Mouse (Mus musculus) stomach, embryonic 15.5 days (tissue): Measurements from ENCODE around the gene Zbtb18. TPM values are rescaled to one million over a fixed set of nuclear protein-coding genes. Genes with fewer than 3 reads are reported as not detected.

ENCODE experiments used
- ATAC-seq: fragments of 200-750 bp; cut with Nextera tagmentation; 2 replicates; pipeline ENCODE4 v1.8.0; 2017; ENCODE audit warnings: low read depth, moderate number of reproducible peaks, moderate TSS enrichment; ENCODE audit not compliant: insufficient read depth, low FRiP score
- H3K27ac ChIP-seq: fragments of 300-500 bp; sonication (generic); 2 replicates; pipeline ENCODE4 v1.5.1; 2015; ENCODE audit warnings: mild to moderate bottlenecking, inconsistent platforms
- H3K27me3 ChIP-seq: fragments of 300-500 bp; sonication (generic); replicated peaks from 2 replicates; pipeline ENCODE4 v1.6.1; 2015; ENCODE audit warnings: inconsistent platforms
- H3K36me3 ChIP-seq: fragments of 300-500 bp; sonication (generic); 2 replicates; pipeline ENCODE4 v1.6.1; 2015; ENCODE audit warnings: inconsistent platforms
- H3K4me1 ChIP-seq: fragments of 300-500 bp; sonication (generic); 2 replicates; pipeline ENCODE4 v1.6.1; 2015; ENCODE audit warnings: inconsistent platforms
- H3K4me2 ChIP-seq: fragments of 300-500 bp; sonication (generic); 2 replicates; pipeline ENCODE4 v1.6.1; 2015; ENCODE audit warnings: mild to moderate bottlenecking, inconsistent platforms
- H3K4me3 ChIP-seq: fragments of 300-500 bp; sonication (generic); replicated peaks from 2 replicates; pipeline ENCODE4 v1.5.1; 2015; ENCODE audit warnings: inconsistent platforms
- H3K9ac ChIP-seq: fragments of 300-500 bp; sonication (generic); 2 replicates; pipeline ENCODE4 v1.6.1; 2015; ENCODE audit warnings: inconsistent platforms
- H3K9me3 ChIP-seq: fragments of 300-500 bp; sonication (generic); 2 replicates; pipeline ENCODE4 v1.6.1; 2016; ENCODE audit warnings: inconsistent platforms
- WGBS: fragments of 180-500 bp; shearing (Covaris S2); methylation state at CpG from one replicate; pipeline ENCODE4 v1.1.7; 2015; 5-methylcytosine and 5-hydroxymethylcytosine counted together
- polyA plus RNA-seq: library from polyadenylated mRNA; unstranded; fragments of >200 nt; fragmentation: Nextera tagmentation; extraction: Ambion mirVana; gene quantifications from 2 replicates; pipeline ENCODE4 v1.2.1, GENCODE M21; 2015

Zbtb18 gene
- polyA plus RNA-seq, 1 experiment from 2014 or later = 2.7 TPM

GRCm38 (mm10) chr1:177440981-177441491 lies 1.1 kb upstream of the Zbtb18 start:
- peak overlapping the region; percentile 70 for H3K9ac ChIP-seq
- peak overlapping the region; percentile 99 for H3K27ac ChIP-seq
- peak overlapping the region; percentile 83 for H3K4me3 ChIP-seq
- no peaks in the 10 kb centered on the region for H3K27me3 ChIP-seq
- H3K4me2 ChIP-seq = peak overlapping the region; percentile 88
- no peaks in the 10 kb centered on the region for H3K36me3 ChIP-seq
- H3K4me1 ChIP-seq = peaks cover 4% of the 10 kb centered on the region; the same call in 1 of the 2 replicates
- WGBS = 1% methylated on average over 6 of the region's 6 CpGs
- H3K9me3 ChIP-seq = no peaks in the 10 kb centered on the region
- no peak for ATAC-seq

GRCm38 (mm10) chr1:177441492-177442195 lies 507 bp upstream of the Zbtb18 start:
- Histone ChIP-seq H3K9ac (peak overlapping the region; percentile 70), H3K4me1 (peaks cover 4% of the 10 kb centered on the region; the same call in 1 of the 2 replicates), H3K9me3 (no peaks in the 10 kb centered on the region), H3K36me3 (no peaks in the 10 kb centered on the region), H3K27me3 (no peaks in the 10 kb centered on the region), H3K4me2 (peak overlapping the region; percentile 88), H3K4me3 (peak overlapping the region; percentile 83), H3K27ac (peak overlapping the region; percentile 99)
- ATAC-seq = peak; percentile 99
- under 1% methylated on average over 76 of the region's 87 CpGs for WGBS

GRCm38 (mm10) chr1:177442821-177443723 lies 921 bp downstream of the Zbtb18 start:
- H3K9ac ChIP-seq = peak overlapping the region; percentile 80
- H3K4me1 ChIP-seq = peaks cover 4% of the 10 kb centered on the region; the same call in 1 of the 2 replicates
- no peak for ATAC-seq
- H3K9me3 ChIP-seq = no peaks in the 10 kb centered on the region
- peak overlapping the region; percentile 78 for H3K4me2 ChIP-seq
- H3K27ac ChIP-seq = peak overlapping the region; percentile 88
- H3K36me3 ChIP-seq = peaks cover 8% of the 10 kb centered on the region; the same call in 1 of the 2 replicates
- under 1% methylated on average over 51 of the region's 62 CpGs for WGBS
- peak overlapping the region; percentile 71 for H3K4me3 ChIP-seq
- no peaks in the 10 kb centered on the region for H3K27me3 ChIP-seq

GRCm38 (mm10) chr1:177443724-177444482 lies 1.8 kb downstream of the Zbtb18 start:
- peaks cover 10% of the 10 kb centered on the region; the same call in 1 of the 2 replicates for H3K36me3 ChIP-seq
- peaks cover 4% of the 10 kb centered on the region; the same call in 1 of the 2 replicates for H3K4me1 ChIP-seq
- H3K9me3 ChIP-seq = no peaks in the 10 kb centered on the region
- no peaks in the 10 kb centered on the region for H3K27me3 ChIP-seq
- peak overlapping the region; percentile 88; the same call in 1 of the 2 replicates for H3K27ac ChIP-seq
- no peak overlapping the region for H3K9ac ChIP-seq
- no peak for ATAC-seq
- H3K4me2 ChIP-seq = peak overlapping the region; percentile 78
- 27% methylated on average over 9 of the region's 9 CpGs for WGBS
- peak overlapping the region; percentile 71 for H3K4me3 ChIP-seq

GRCm38 (mm10) chr1:177444483-177444810 lies 2.3 kb downstream of the Zbtb18 start:
- no peaks in the 10 kb centered on the region for H3K9me3 ChIP-seq
- 34% methylated on average over 3 of the region's 3 CpGs for whole genome bisulfite sequencing
- no peak overlapping the region for H3K9ac ChIP-seq
- no peaks in the 10 kb centered on the region for H3K27me3 ChIP-seq
- peaks cover 4% of the 10 kb centered on the region; the same call in 1 of the 2 replicates for H3K4me1 ChIP-seq
- peak overlapping the region; percentile 78 for H3K4me2 ChIP-seq
- no peak for ATAC-seq
- H3K27ac ChIP-seq = no peak overlapping the region
- H3K36me3 ChIP-seq = peaks cover 10% of the 10 kb centered on the region; the same call in 1 of the 2 replicates
- H3K4me3 ChIP-seq = peak overlapping the region; percentile 71; the same call in 1 of the 2 replicates

GRCm38 (mm10) chr1:177444941-177445340 lies 2.8 kb downstream of the Zbtb18 start:
- no peaks in the 10 kb centered on the region for H3K9me3 ChIP-seq
- H3K36me3 ChIP-seq = peaks cover 10% of the 10 kb centered on the region; the same call in 1 of the 2 replicates
- no peak overlapping the region for H3K9ac ChIP-seq
- ATAC-seq = no peak
- H3K4me1 ChIP-seq = peaks cover 4% of the 10 kb centered on the region; the same call in 1 of the 2 replicates
- H3K27ac ChIP-seq = no peak overlapping the region
- no peak overlapping the region for H3K4me3 ChIP-seq
- WGBS = 49% methylated on average over 5 of the region's 5 CpGs
- H3K4me2 ChIP-seq = no peak overlapping the region
- no peaks in the 10 kb centered on the region for H3K27me3 ChIP-seq

- no peak overlapping the region for H3K4me3 ChIP-seq
- H3K27me3 ChIP-seq = no peaks in the 10 kb centered on the region
- peaks cover 10% of the 10 kb centered on the region; the same call in 1 of the 2 replicates for H3K36me3 ChIP-seq
- H3K9me3 ChIP-seq = no peaks in the 10 kb centered on the region
- H3K4me2 ChIP-seq = peak overlapping the region; percentile 6; the same call in 1 of the 2 replicates
- no peak overlapping the region for H3K27ac ChIP-seq
- ATAC-seq = no peak
- 52% methylated on average over 7 of the region's 7 CpGs for WGBS
- H3K9ac ChIP-seq = no peak overlapping the region
- H3K4me1 ChIP-seq = peaks cover 4% of the 10 kb centered on the region; the same call in 1 of the 2 replicates
Observed at GRCm38 (mm10) chr1:177445461-177446130, 3.4 kb downstream of the Zbtb18 start.

GRCm38 (mm10) chr1:177447086-177447485 lies 4.9 kb downstream of the Zbtb18 start:
- WGBS = 59% methylated on average over 9 of the region's 9 CpGs
- H3K4me3 ChIP-seq = no peak overlapping the region
- H3K27ac ChIP-seq = no peak overlapping the region
- ATAC-seq = no peak
- no peak overlapping the region for H3K4me2 ChIP-seq
- H3K9me3 ChIP-seq = no peaks in the 10 kb centered on the region
- H3K4me1 ChIP-seq = peaks cover 4% of the 10 kb centered on the region; the same call in 1 of the 2 replicates
- H3K27me3 ChIP-seq = no peaks in the 10 kb centered on the region
- peaks cover 10% of the 10 kb centered on the region; the same call in 1 of the 2 replicates for H3K36me3 ChIP-seq
- H3K9ac ChIP-seq = no peak overlapping the region

- H3K36me3 ChIP-seq = peaks cover 10% of the 10 kb centered on the region; the same call in 1 of the 2 replicates
- no peak for ATAC-seq
- no peak overlapping the region for H3K27ac ChIP-seq
- H3K27me3 ChIP-seq = no peaks in the 10 kb centered on the region
- no peaks in the 10 kb centered on the region for H3K9me3 ChIP-seq
- H3K4me2 ChIP-seq = no peak overlapping the region
- 80% methylated on average over 12 of the region's 12 CpGs for WGBS
- no peak overlapping the region for H3K4me3 ChIP-seq
- peaks cover 4% of the 10 kb centered on the region; the same call in 1 of the 2 replicates for H3K4me1 ChIP-seq
- no peak overlapping the region for H3K9ac ChIP-seq
Observed at GRCm38 (mm10) chr1:177447541-177448111, 5.5 kb downstream of the Zbtb18 start.

GRCm38 (mm10) chr1:177448121-177448561 lies 6.0 kb downstream of the Zbtb18 start:
- Histone ChIP-seq H3K4me3 (no peak overlapping the region), H3K4me1 (peaks cover 4% of the 10 kb centered on the region; the same call in 1 of the 2 replicates), H3K4me2 (no peak overlapping the region), H3K27me3 (no peaks in the 10 kb centered on the region), H3K9ac (no peak overlapping the region), H3K27ac (no peak overlapping the region), H3K9me3 (no peaks in the 10 kb centered on the region), H3K36me3 (peaks cover 10% of the 10 kb centered on the region; the same call in 1 of the 2 replicates)
- ATAC-seq = no peak
- 92% methylated on average over 25 of the region's 25 CpGs for WGBS
